Mouse (Mus musculus): ENCODE measurements around the gene Scyl1.

Scyl1 gene

DNA sequence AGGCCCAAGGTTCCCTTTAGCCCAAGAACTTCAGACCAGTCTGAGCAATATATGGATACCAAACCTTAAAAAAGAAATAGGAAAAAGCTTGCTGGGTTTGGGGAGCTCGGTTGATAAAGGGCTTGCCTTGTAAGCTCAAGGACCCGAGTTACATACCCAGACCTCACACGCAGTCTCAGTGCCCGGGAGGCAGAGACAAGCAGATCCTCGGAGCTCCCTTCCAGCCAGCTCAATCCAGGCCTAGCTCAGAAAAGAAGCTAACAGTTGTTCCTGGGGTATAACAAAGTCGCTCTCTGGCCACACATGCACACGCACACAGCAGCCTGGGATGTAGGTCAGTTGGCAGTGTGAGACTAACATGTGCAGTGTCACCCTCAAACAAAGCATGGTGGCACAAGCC lies 16.7 kb upstream of the Scyl1 start:
- DNase-seq (ENCODE audit: low spot score): no peak

- no peak for DNase-seq (ENCODE audit: low spot score)
Observed at GRCm38 (mm10) chr19:5787128-5787635, 16.0 kb upstream of the Scyl1 start.

DNA sequence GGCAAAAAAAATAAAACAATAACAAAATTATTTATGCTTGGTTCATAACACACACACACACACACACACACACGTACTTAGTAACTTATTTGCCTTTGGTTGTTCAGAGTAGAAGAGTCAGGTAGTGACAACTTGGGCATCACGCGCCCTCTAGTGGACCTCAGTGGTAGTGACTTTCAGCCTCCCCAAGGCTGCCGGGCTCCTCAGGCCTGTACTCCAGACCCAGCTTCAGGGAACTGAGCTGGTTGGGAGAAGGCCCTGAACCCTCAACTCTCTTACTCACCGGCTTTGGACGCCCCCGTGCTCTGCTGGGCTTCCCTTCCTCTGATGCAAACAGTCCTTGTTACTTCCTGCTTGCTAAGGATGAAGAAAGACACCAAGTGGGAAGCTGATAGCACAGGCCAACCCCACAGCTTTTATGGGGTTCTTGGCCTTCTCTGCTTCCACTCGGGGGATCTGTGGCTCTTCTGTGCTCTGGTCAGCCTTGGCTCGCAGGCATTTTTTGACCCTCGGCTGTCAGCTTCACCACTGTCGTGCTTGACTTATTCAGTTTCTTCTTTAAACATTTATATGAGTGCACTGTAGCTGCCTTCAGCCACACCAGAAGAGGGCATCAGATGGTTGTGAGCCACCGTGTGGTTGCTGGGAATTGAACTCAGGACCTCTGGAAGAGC lies 15.4 kb upstream of the Scyl1 start:
- peak; percentile 60 for DNase-seq (ENCODE audit: low spot score)

- no peak for DNase-seq (ENCODE audit: low spot score)
Observed at GRCm38 (mm10) chr19:5784958-5785577, 13.8 kb upstream of the Scyl1 start.

DNA sequence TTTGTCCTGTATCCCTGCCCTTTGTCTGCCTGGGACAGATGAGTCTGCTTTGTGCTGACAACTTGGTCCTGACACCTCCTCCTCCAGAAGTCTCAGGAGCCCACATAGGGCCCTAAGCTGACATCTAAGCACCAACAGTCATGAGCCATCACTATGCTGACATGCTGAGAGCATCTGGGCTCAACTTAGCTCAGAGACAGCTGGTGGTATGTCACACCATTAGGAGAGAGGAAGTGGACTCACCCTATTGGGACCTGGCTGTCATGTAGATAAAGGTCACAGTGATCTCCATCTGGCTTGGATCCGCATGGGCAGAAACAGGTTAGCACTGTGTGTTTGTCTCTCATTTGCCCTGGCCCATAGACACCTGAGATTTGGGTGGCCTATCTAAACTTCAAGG lies 10.9 kb upstream of the Scyl1 start:
- no peak for DNase-seq (ENCODE audit: low spot score)

- no peak for DNase-seq (ENCODE audit: low spot score)
Observed at GRCm38 (mm10) chr19:5781532-5781931, 10.3 kb upstream of the Scyl1 start.

GRCm38 (mm10) chr19:5780203-5780602 lies 9.0 kb upstream of the Scyl1 start:
- DNase-seq (ENCODE audit: low spot score): no peak

DNA sequence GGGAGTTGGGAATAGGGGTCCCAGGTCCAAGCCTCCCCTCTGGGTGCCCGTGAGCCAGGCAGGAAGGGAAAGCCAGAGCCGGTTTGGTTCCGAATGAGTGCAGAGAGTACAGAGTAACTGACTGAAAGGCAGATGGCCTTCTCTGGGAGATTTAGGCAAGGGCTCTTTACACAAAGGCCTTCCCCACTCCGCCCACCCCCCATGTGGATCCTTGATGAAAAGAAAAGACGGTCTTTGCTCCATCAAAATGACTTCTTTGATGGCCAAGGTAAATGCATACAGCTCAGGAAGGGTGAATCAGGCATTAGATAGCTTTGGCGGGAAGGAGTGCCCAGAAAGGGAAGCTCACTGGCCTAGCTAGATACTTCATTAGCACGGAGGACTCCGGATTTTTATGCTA lies 7.1 kb upstream of the Scyl1 start:
- DNase-seq (ENCODE audit: low spot score): no peak

- no peak for DNase-seq (ENCODE audit: low spot score)
Observed at GRCm38 (mm10) chr19:5777387-5778032, 6.3 kb upstream of the Scyl1 start.

DNA sequence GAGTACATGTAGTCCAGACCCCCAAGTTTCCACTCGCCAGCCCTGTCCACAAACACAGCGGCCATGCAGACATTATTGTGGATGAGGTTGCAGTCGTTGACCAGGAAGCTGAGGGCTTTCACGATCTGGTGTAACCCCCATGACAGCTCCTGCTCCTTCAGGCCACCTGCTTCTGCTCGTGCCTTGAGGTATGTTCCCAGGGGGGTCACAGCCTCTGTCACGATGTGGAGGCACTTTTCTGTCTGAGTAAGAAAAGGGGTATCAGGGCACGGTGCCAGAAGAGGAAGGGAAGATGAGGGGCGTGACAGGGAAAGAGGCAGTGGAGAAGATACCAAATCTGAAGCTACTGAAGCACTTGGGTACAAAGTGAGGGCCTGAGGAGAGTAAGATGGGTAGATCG lies 908 bp downstream of the Scyl1 start:
- DNase-seq (ENCODE audit: low spot score): no peak

- DNase-seq (ENCODE audit: low spot score): no peak
Observed at GRCm38 (mm10) chr19:5767271-5767670, 3.9 kb downstream of the Scyl1 start.

GRCm38 (mm10) chr19:5763163-5763562 lies 8.1 kb downstream of the Scyl1 start:
- DNase-seq (ENCODE audit: low spot score): no peak

GRCm38 (mm10) chr19:5758878-5759403 lies 12.3 kb downstream of the Scyl1 start:
- DNase-seq (ENCODE audit: low spot score): no peak

DNA sequence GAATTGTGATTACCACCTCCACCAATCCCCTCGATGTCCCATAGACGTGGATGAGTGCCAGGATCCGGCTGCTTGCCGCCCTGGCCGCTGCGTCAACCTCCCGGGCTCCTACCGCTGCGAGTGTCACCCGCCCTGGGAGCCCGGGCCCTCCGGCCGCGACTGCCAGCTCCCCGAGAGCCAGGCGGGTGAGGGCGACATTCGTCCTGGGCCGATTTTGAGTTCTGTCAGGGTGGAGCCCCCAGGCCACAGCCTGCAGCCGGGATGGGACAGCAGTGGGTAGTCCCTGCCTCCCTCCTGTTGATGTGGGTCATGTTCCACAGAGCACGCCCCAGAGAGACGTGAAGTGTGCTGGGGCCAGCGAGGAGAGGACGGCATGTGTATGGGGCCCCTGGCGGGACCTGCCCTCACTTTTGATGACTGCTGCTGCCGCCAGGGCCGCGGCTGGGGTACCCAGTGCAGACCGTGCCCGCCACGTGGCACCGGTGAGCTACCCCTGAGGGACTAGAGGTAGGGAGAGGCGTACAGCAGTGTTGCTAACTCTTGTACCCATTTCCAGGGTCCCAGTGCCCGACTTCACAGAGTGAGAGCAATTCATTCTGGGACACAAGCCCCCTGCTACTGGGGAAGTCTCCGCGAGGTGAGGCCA lies 14.1 kb downstream of the Scyl1 start:
- DNase-seq (ENCODE audit: low spot score): no peak

DNA sequence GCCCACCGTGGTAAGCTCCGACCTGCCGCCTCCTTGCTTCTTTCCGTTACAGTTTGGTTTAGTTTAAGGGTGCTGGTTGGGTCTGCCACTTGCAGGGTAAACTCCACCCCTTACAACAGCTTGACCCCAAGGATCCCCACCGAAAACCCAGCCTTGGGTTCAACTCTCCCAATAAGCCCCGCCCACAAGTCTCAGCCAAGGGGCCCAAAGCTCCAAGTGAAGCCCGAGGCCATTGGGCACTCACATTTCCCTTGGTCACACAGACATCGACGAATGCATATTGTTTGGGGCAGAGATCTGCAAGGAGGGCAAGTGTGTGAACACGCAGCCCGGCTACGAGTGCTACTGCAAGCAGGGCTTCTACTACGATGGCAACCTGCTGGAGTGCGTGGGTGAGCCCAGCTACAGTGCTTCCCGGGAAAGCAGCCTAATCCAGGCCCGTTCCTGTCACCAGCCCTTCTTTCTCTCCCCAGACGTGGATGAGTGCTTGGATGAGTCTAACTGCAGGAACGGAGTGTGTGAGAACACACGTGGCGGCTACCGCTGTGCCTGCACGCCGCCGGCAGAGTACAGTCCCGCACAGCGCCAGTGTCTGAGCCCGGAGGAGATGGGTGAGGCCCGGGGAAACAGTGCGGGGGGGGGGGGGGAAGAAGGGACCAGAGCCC lies 14.8 kb downstream of the Scyl1 start:
- no peak for DNase-seq (ENCODE audit: low spot score)

DNA sequence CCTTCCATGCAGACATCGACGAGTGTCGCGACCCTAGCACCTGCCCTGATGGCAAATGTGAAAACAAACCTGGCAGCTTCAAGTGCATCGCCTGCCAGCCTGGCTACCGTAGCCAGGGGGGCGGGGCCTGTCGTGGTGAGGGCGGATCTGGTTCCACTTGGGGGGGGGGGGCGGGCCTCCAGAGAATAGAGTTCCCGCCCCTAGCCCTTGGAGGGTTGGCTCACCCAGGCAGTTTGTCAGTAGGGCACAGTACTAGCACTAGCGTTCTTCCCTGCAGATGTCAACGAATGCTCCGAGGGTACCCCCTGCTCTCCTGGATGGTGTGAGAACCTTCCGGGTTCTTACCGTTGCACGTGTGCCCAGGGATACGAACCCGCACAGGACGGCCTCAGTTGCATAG lies 19.5 kb downstream of the Scyl1 start:
- DNase-seq (ENCODE audit: low spot score): no peak

DNA sequence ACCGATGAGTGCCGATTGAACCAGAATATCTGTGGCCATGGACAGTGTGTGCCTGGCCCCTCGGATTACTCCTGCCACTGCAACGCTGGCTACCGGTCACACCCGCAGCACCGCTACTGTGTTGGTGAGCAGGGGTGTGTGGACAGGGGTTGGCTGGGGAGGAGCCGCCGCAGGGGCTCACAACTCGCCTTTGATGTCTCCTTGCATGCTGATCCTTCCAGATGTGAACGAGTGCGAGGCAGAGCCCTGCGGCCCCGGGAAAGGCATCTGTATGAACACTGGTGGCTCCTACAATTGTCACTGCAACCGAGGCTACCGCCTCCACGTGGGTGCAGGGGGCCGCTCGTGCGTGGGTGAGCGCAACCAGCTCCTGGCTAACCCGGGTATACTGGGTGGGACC lies 20.3 kb downstream of the Scyl1 start:
- no peak for DNase-seq (ENCODE audit: low spot score)

- peak; percentile 39 for DNase-seq (ENCODE audit: low spot score)
Observed at GRCm38 (mm10) chr19:5749476-5749875, 21.7 kb downstream of the Scyl1 start.

GRCm38 (mm10) chr19:5746907-5747363 lies 24.3 kb downstream of the Scyl1 start:
- no peak for DNase-seq (ENCODE audit: low spot score)

DNA sequence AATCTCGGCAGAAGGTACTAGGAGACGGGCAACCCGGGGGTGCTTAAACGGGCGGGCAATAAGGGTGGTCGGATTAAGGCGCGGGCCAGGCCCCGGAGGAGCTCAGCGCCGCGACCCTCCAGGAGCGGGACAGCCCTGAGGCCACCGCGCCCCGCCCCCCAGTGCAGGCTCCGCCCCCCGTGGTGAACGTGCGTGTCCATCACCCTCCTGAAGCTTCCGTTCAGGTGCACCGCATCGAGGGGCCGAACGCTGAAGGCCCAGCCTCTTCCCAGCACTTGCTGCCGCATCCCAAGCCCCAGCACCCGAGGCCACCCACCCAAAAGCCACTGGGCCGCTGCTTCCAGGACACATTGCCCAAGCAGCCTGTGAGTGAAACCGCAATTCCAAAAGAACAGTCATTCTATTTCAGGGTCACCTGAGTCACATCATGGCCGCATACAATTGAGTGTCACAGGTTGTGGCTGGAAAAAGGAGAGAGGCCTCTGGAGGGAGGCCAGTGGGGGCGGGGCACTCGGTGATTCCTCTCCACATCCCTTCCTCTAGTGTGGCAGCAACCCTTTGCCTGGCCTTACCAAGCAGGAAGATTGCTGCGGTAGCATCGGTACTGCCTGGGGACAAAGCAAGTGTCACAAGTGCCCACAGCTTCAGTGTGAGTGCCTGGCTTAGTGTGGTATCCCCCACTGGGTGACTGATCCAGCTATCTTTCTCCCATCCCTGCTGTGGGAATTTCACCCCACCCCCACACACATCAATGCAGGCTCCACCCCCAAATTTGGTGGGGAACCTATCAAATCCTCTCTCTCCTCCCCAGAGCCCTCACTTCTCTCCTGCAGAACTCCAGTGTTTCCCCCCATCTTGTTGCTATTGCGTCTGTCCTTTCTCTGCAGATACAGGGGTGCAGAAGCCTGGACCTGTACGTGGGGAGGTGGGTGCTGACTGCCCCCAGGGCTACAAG lies 25.2 kb downstream of the Scyl1 start:
- no peak for DNase-seq (ENCODE audit: low spot score)

DNA sequence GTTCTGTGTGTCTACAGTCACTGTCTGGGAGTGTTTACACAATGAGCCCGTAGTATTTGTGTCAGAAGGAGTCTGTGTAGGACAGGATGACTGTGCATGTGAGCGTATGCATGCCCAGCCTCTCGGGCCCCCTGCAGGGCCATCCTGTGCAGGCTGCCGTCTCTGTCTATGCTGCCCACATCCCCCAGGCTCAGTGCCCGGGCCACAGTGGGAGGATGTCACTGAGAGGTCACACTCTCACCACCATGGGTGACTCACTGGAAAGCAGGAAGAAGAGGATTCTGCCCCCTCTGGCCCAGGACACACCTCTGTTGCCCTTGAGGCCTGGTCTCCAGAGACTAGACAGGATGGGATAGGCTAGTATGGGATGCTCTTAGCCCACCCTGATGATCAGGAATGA lies 27.6 kb downstream of the Scyl1 start:
- no peak for DNase-seq (ENCODE audit: low spot score)
